Mouse (Mus musculus): Measurements from ENCODE around the gene Spocd1. TPM values are rescaled to one million over a fixed set of nuclear protein-coding genes. Genes with fewer than 3 reads are reported as not detected.

Gene Spocd1
- total and polyA plus RNA-seq, 2 experiments from 2014 or later = 0.04 TPM; not detected in 1

- Histone ChIP-seq H3K9ac (replicated peaks; ENCODE audit: low read depth, low read length) (no peak overlapping the region), H3K9me3 (replicated peaks; ENCODE audit: control insufficient read depth, low read length) (no peaks in the 10 kb centered on the region), H3K4me2 (ENCODE audit: low read depth, low read length) (no peak overlapping the region), H3K36me3 (replicated peaks; ENCODE audit: control insufficient read depth, insufficient read depth, low read length) (no peaks in the 10 kb centered on the region), H3K27ac (ENCODE audit: low read depth) (no peak overlapping the region), H3K4me1 (ENCODE audit: control insufficient read depth, insufficient read depth) (no peaks in the 10 kb centered on the region), H3K27me3 (ENCODE audit: control insufficient read depth, insufficient read depth, low read length) (peaks cover 33% of the 10 kb centered on the region), H3K4me3 (ENCODE audit: low read depth, low read length) (no peak overlapping the region)
- ATAC-seq (ENCODE audit: insufficient read depth, low read depth) (no peak), DNase-seq (ENCODE audit: low spot score) (no peak)
- TF ChIP-seq CTCF (IDR thresholded peaks at IDR 0.05; ENCODE audit: low read depth) = no peak
- no peak for TF ChIP-seq EP300 (IDR thresholded peaks at IDR 0.05; ENCODE audit: low read depth)
- 56% methylated on average over 9 of the region's 9 CpGs for WGBS
Observed at GRCm38 (mm10) chr4:129974285-129974684, 45.2 kb downstream of the Spocd1 start.

- no peaks in the 10 kb centered on the region for H3K4me1 ChIP-seq (ENCODE audit: control insufficient read depth, insufficient read depth)
- TF ChIP-seq EP300 (IDR thresholded peaks at IDR 0.05; ENCODE audit: low read depth) (no peak), CTCF (IDR thresholded peaks at IDR 0.05; ENCODE audit: low read depth) (no peak)
Observed at GRCm38 (mm10) chr4:129977256-129977655, 48.2 kb downstream of the Spocd1 start.

GRCm38 (mm10) chr4:129978227-129978626 lies 49.2 kb downstream of the Spocd1 start:
- ATAC-seq (ENCODE audit: insufficient read depth, low read depth) (no peak), DNase-seq (ENCODE audit: low spot score) (no peak)
- WGBS = 71% methylated on average over 4 of the region's 4 CpGs

More at GRCm38 (mm10) chr4:129977256-129977655, 48.2 kb downstream of the Spocd1 start:
- H3K36me3 ChIP-seq (replicated peaks; ENCODE audit: control insufficient read depth, insufficient read depth, low read length) = no peaks in the 10 kb centered on the region
- H3K9ac ChIP-seq (replicated peaks; ENCODE audit: low read depth, low read length) = no peak overlapping the region
- no peak overlapping the region for H3K27ac ChIP-seq (ENCODE audit: low read depth)
- no peak overlapping the region for H3K4me3 ChIP-seq (ENCODE audit: low read depth, low read length)
- no peak for ATAC-seq (ENCODE audit: insufficient read depth, low read depth)
- no peak overlapping the region for H3K4me2 ChIP-seq (ENCODE audit: low read depth, low read length)
- no peak for DNase-seq (ENCODE audit: low spot score)
- peaks cover 41% of the 10 kb centered on the region for H3K27me3 ChIP-seq (ENCODE audit: control insufficient read depth, insufficient read depth, low read length)
- WGBS = 54% methylated on average over 4 of the region's 4 CpGs
- H3K9me3 ChIP-seq (replicated peaks; ENCODE audit: control insufficient read depth, low read length) = no peaks in the 10 kb centered on the region

GRCm38 (mm10) chr4:129978930-129979329 lies 49.9 kb downstream of the Spocd1 start:
- no peaks in the 10 kb centered on the region for H3K36me3 ChIP-seq (replicated peaks; ENCODE audit: control insufficient read depth, insufficient read depth, low read length)
- H3K9me3 ChIP-seq (replicated peaks; ENCODE audit: control insufficient read depth, low read length) = no peaks in the 10 kb centered on the region
- WGBS = 65% methylated on average over 4 of the region's 4 CpGs
- TF ChIP-seq CTCF (IDR thresholded peaks at IDR 0.05; ENCODE audit: low read depth) (no peak), EP300 (IDR thresholded peaks at IDR 0.05; ENCODE audit: low read depth) (no peak)
- H3K27me3 ChIP-seq (ENCODE audit: control insufficient read depth, insufficient read depth, low read length) = peaks cover 38% of the 10 kb centered on the region
- no peak overlapping the region for H3K4me2 ChIP-seq (ENCODE audit: low read depth, low read length)
- ATAC-seq (ENCODE audit: insufficient read depth, low read depth) = no peak
- H3K27ac ChIP-seq (ENCODE audit: low read depth) = no peak overlapping the region
- no peak for DNase-seq (ENCODE audit: low spot score)
- no peak overlapping the region for H3K4me3 ChIP-seq (ENCODE audit: low read depth, low read length)
- no peak overlapping the region for H3K9ac ChIP-seq (replicated peaks; ENCODE audit: low read depth, low read length)
- peaks cover 2% of the 10 kb centered on the region for H3K4me1 ChIP-seq (ENCODE audit: control insufficient read depth, insufficient read depth)

More at GRCm38 (mm10) chr4:129978227-129978626, 49.2 kb downstream of the Spocd1 start:
- Histone ChIP-seq H3K9ac (replicated peaks; ENCODE audit: low read depth, low read length) (no peak overlapping the region), H3K27ac (ENCODE audit: low read depth) (no peak overlapping the region), H3K9me3 (replicated peaks; ENCODE audit: control insufficient read depth, low read length) (no peaks in the 10 kb centered on the region), H3K4me2 (ENCODE audit: low read depth, low read length) (no peak overlapping the region), H3K27me3 (ENCODE audit: control insufficient read depth, insufficient read depth, low read length) (peaks cover 41% of the 10 kb centered on the region), H3K4me3 (ENCODE audit: low read depth, low read length) (no peak overlapping the region), H3K4me1 (ENCODE audit: control insufficient read depth, insufficient read depth) (no peaks in the 10 kb centered on the region), H3K36me3 (replicated peaks; ENCODE audit: control insufficient read depth, insufficient read depth, low read length) (no peaks in the 10 kb centered on the region)
- TF ChIP-seq CTCF (IDR thresholded peaks at IDR 0.05; ENCODE audit: low read depth) = no peak
- TF ChIP-seq EP300 (IDR thresholded peaks at IDR 0.05; ENCODE audit: low read depth) = no peak

- H3K9me3 ChIP-seq (replicated peaks; ENCODE audit: control insufficient read depth, low read length) = no peaks in the 10 kb centered on the region
- WGBS = 72% methylated on average over 11 of the region's 11 CpGs
- peaks cover 50% of the 10 kb centered on the region for H3K27me3 ChIP-seq (ENCODE audit: control insufficient read depth, insufficient read depth, low read length)
- peaks cover 21% of the 10 kb centered on the region for H3K4me1 ChIP-seq (ENCODE audit: control insufficient read depth, insufficient read depth)
- no peak overlapping the region for H3K9ac ChIP-seq (replicated peaks; ENCODE audit: low read depth, low read length)
- TF ChIP-seq EP300 (IDR thresholded peaks at IDR 0.05; ENCODE audit: low read depth) = no peak
- TF ChIP-seq CTCF (IDR thresholded peaks at IDR 0.05; ENCODE audit: low read depth) = no peak
- H3K36me3 ChIP-seq (replicated peaks; ENCODE audit: control insufficient read depth, insufficient read depth, low read length) = no peaks in the 10 kb centered on the region
- H3K4me2 ChIP-seq (ENCODE audit: low read depth, low read length) = no peak overlapping the region
- no peak for DNase-seq (ENCODE audit: low spot score)
- ATAC-seq (ENCODE audit: insufficient read depth, low read depth) = no peak
- H3K27ac ChIP-seq (ENCODE audit: low read depth) = no peak overlapping the region
- no peak overlapping the region for H3K4me3 ChIP-seq (ENCODE audit: low read depth, low read length)
Observed at GRCm38 (mm10) chr4:129981657-129982056, 52.6 kb downstream of the Spocd1 start.

GRCm38 (mm10) chr4:129983046-129983445 lies 54.0 kb downstream of the Spocd1 start:
- Histone ChIP-seq H3K27me3 (ENCODE audit: control insufficient read depth, insufficient read depth, low read length) (peaks cover 63% of the 10 kb centered on the region), H3K27ac (ENCODE audit: low read depth) (no peak overlapping the region), H3K36me3 (replicated peaks; ENCODE audit: control insufficient read depth, insufficient read depth, low read length) (no peaks in the 10 kb centered on the region), H3K9ac (replicated peaks; ENCODE audit: low read depth, low read length) (no peak overlapping the region), H3K4me1 (ENCODE audit: control insufficient read depth, insufficient read depth) (peaks cover 25% of the 10 kb centered on the region), H3K4me2 (ENCODE audit: low read depth, low read length) (no peak overlapping the region), H3K4me3 (ENCODE audit: low read depth, low read length) (no peak overlapping the region), H3K9me3 (replicated peaks; ENCODE audit: control insufficient read depth, low read length) (no peaks in the 10 kb centered on the region)
- DNase-seq (ENCODE audit: low spot score) (no peak), ATAC-seq (ENCODE audit: insufficient read depth, low read depth) (no peak)
- 34% methylated on average over 5 of the region's 5 CpGs for WGBS
- TF ChIP-seq EP300 (IDR thresholded peaks at IDR 0.05; ENCODE audit: low read depth) (no peak), CTCF (IDR thresholded peaks at IDR 0.05; ENCODE audit: low read depth) (no peak)

All from heart, postnatal 0 days (tissue).